Mouse (Mus musculus) thymus, adult 2 months (tissue): ENCODE results near the gene Mob4. TPM values are rescaled to one million over a fixed set of nuclear protein-coding genes. Genes with fewer than 3 reads are reported as not detected.

Source experiments
- DNase-seq: peaks from one replicate; pipeline ENCODE4 v3.0.0; 2021
- H3K27ac ChIP-seq: fragments of 200-500 bp; 2 replicates; pipeline ENCODE4 v1.5.1; 2012; ENCODE audit warnings: low read length, control low read depth; ENCODE audit not compliant: control insufficient read depth, insufficient read depth
- H3K27me3 ChIP-seq: fragments of 200-500 bp; 2 replicates; pipeline ENCODE4 v1.6.1; 2012; ENCODE audit warnings: mild to moderate bottlenecking, low read length, moderate library complexity, mixed read lengths; ENCODE audit not compliant: control insufficient read depth, insufficient read depth
- H3K36me3 ChIP-seq: fragments of 200-500 bp; 2 replicates; pipeline ENCODE4 v1.6.1; 2012; ENCODE audit warnings: mild to moderate bottlenecking, low read length, moderate library complexity; ENCODE audit not compliant: control insufficient read depth, insufficient read depth
- H3K4me1 ChIP-seq: fragments of 200-500 bp; replicated peaks from 2 replicates; pipeline ENCODE4 v1.6.1; 2012; ENCODE audit warnings: low read length; ENCODE audit not compliant: control insufficient read depth, insufficient read depth
- H3K4me3 ChIP-seq: fragments of 200-500 bp; 2 replicates; pipeline ENCODE4 v1.5.1; 2012; ENCODE audit warnings: mild to moderate bottlenecking, low read length, control low read depth, moderate library complexity; ENCODE audit not compliant: control insufficient read depth, insufficient read depth
- CTCF ChIP-seq: fragments of 200-500 bp; IDR thresholded peaks from 2 replicates; pipeline ENCODE4 v1.5.1; 2012; ENCODE audit warnings: mild to moderate bottlenecking, control low read depth, low read length, moderate library complexity, borderline replicate concordance; ENCODE audit not compliant: control insufficient read depth, poor library complexity, insufficient read depth; ENCODE audit errors: extremely low read depth
- POLR2A ChIP-seq: fragments of 200-500 bp; IDR thresholded peaks from 2 replicates; pipeline ENCODE4 v1.6.1; 2012; ENCODE audit warnings: mild to moderate bottlenecking, low read length, control low read depth, moderate library complexity; ENCODE audit not compliant: control insufficient read depth, poor library complexity, insufficient read depth; ENCODE audit errors: extremely low read depth
- WGBS: fragments of 180-500 bp; shearing (Covaris S2); methylation state at CpG from one replicate; pipeline ENCODE4 v1.1.7; 2018; 5-methylcytosine and 5-hydroxymethylcytosine counted together
- polyA plus RNA-seq: library from polyadenylated mRNA; depleted of rRNA; stranded (reverse); fragments of >200 nt; gene quantifications from 2 replicates; pipeline ENCODE4 v1.2.3, GENCODE M21; 2012

The Mob4 gene
- polyA plus RNA-seq, 1 experiment, result 12.4 TPM

- no peak for DNase-seq
- H3K4me3 ChIP-seq, result peak overlapping the region; percentile 82
These were observed 488 bp downstream of the Mob4 start for GRCm38 (mm10) chr1:55131424-55132014.

GRCm38 (mm10) chr1:55132308-55132707, 1.3 kb downstream of the Mob4 start:
- 58% methylated on average over 4 of the region's 4 CpGs for WGBS
- Histone ChIP-seq H3K4me3 (no peak overlapping the region), H3K27me3 (no peaks in the 10 kb centered on the region), H3K27ac (no peak overlapping the region), H3K36me3 (peaks cover 4% of the 10 kb centered on the region; the same call in 1 of the 2 replicates), H3K4me1 (peaks cover 8% of the 10 kb centered on the region)
- no peak for DNase-seq
- TF ChIP-seq POLR2A (no peak), CTCF (no peak)

More at GRCm38 (mm10) chr1:55131424-55132014, 488 bp downstream of the Mob4 start:
- no peaks in the 10 kb centered on the region for H3K36me3 ChIP-seq
- H3K27me3 ChIP-seq, result no peaks in the 10 kb centered on the region
- under 1% methylated on average over 47 of the region's 47 CpGs for WGBS
- peaks cover 8% of the 10 kb centered on the region for H3K4me1 ChIP-seq
- TF ChIP-seq POLR2A, result no peak
- TF ChIP-seq CTCF, result 0 out of 2 replicates have a peak, but pooled peaks have one; percentile 5
- peak overlapping the region; percentile 48 for H3K27ac ChIP-seq

- 75% methylated on average over 2 of the region's 2 CpGs for WGBS
- TF ChIP-seq CTCF, result no peak
- no peak for TF ChIP-seq POLR2A
- no peak overlapping the region for H3K27ac ChIP-seq
- no peak for DNase-seq
- H3K27me3 ChIP-seq, result no peaks in the 10 kb centered on the region
- no peak overlapping the region for H3K4me3 ChIP-seq
- peaks cover 8% of the 10 kb centered on the region for H3K4me1 ChIP-seq
- peaks cover 12% of the 10 kb centered on the region; the same call in 1 of the 2 replicates for H3K36me3 ChIP-seq
These were observed 2.1 kb downstream of the Mob4 start for GRCm38 (mm10) chr1:55133173-55133572.

GRCm38 (mm10) chr1:55134301-55134700, 3.3 kb downstream of the Mob4 start:
- 99% methylated on average over 3 of the region's 3 CpGs for WGBS
- H3K27ac ChIP-seq, result no peak overlapping the region
- peaks cover 8% of the 10 kb centered on the region for H3K4me1 ChIP-seq
- no peak for TF ChIP-seq CTCF
- no peak for TF ChIP-seq POLR2A
- H3K36me3 ChIP-seq, result peaks cover 15% of the 10 kb centered on the region; the same call in 1 of the 2 replicates
- no peaks in the 10 kb centered on the region for H3K27me3 ChIP-seq
- H3K4me3 ChIP-seq, result no peak overlapping the region
- no peak for DNase-seq

GRCm38 (mm10) chr1:55135846-55136245, 4.8 kb downstream of the Mob4 start:
- no peak for TF ChIP-seq CTCF
- no peak for TF ChIP-seq POLR2A
- Histone ChIP-seq H3K4me3 (no peak overlapping the region), H3K27me3 (no peaks in the 10 kb centered on the region), H3K27ac (no peak overlapping the region), H3K36me3 (peaks cover 17% of the 10 kb centered on the region; the same call in 1 of the 2 replicates), H3K4me1 (0 out of 2 replicates have a peak, but pooled peaks cover 2% of the 10 kb centered on the region)
- WGBS, result 98% methylated on average over 1 of the region's 1 CpGs
- DNase-seq, result no peak

- H3K36me3 ChIP-seq, result peaks cover 19% of the 10 kb centered on the region
- no peak for DNase-seq
- no peak overlapping the region for H3K27ac ChIP-seq
- H3K4me3 ChIP-seq, result no peak overlapping the region
- H3K4me1 ChIP-seq, result no peaks in the 10 kb centered on the region
- 98% methylated on average over 4 of the region's 4 CpGs for WGBS
- no peaks in the 10 kb centered on the region for H3K27me3 ChIP-seq
- no peak for TF ChIP-seq POLR2A
- TF ChIP-seq CTCF, result no peak
These were observed 13.3 kb downstream of the Mob4 start for GRCm38 (mm10) chr1:55144338-55144737.

GRCm38 (mm10) chr1:55145556-55145955, 14.5 kb downstream of the Mob4 start:
- H3K36me3 ChIP-seq, result peaks cover 31% of the 10 kb centered on the region

More at GRCm38 (mm10) chr1:55145556-55145955, 14.5 kb downstream of the Mob4 start:
- no peak for DNase-seq
- 97% methylated on average over 7 of the region's 7 CpGs for WGBS
- TF ChIP-seq CTCF (no peak), POLR2A (no peak)
- H3K4me3 ChIP-seq, result no peak overlapping the region
- H3K27me3 ChIP-seq, result no peaks in the 10 kb centered on the region
- no peak overlapping the region for H3K27ac ChIP-seq
- no peaks in the 10 kb centered on the region for H3K4me1 ChIP-seq
